Mouse (Mus musculus): ENCODE results near the gene Rabgap1. TPM values are rescaled to one million over a fixed set of nuclear protein-coding genes. Genes with fewer than 3 reads are reported as not detected.

The Rabgap1 gene
- polyA plus RNA-seq, 1 experiment from 2014 or later: 65.0 TPM

GRCm38 (mm10) chr2:37518561-37519285 is 75.6 kb downstream of the Rabgap1 start:
- Histone ChIP-seq H3K9ac (replicated peaks) (no peak overlapping the region), H3K27ac (replicated peaks) (peak overlapping the region; percentile 87; the same call in 1 of the 2 replicates), H3K4me2 (replicated peaks) (peak overlapping the region; percentile 55), H3K4me1 (peaks cover 44% of the 10 kb centered on the region), H3K36me3 (peaks cover under 1% of the 10 kb centered on the region; the same call in 1 of the 2 replicates), H3K4me3 (peak overlapping the region; percentile 44), H3K27me3 (no peaks in the 10 kb centered on the region), H3K9me3 (no peaks in the 10 kb centered on the region)
- WGBS: 73% methylated on average over 4 of the region's 4 CpGs
- ATAC-seq (replicated peaks): no peak

DNA sequence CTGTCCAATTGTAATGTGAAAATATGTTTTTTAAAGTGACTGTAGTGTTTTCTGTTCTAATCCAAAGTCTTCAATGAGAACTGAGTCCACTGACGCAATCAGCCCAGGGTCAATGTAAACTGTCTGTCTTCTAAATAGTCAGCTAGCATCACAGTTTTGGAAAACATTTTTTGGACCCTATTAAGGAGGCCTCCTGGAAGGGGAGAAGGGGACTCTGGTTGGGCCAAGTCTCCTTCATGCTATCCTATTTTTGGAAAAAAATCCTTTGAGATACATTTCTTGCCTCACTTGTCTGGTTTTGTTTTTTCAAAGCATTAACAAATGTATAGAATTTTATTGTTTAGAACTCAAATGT is 76.2 kb downstream of the Rabgap1 start:
- 0 out of 2 replicates have a peak overlapping the region, but pooled peaks have one; percentile 8 for H3K4me3 ChIP-seq
- H3K27me3 ChIP-seq: no peaks in the 10 kb centered on the region
- ATAC-seq (replicated peaks): no peak
- H3K36me3 ChIP-seq: no peaks in the 10 kb centered on the region
- 89% methylated on average over 1 of the region's 1 CpGs for WGBS
- H3K9me3 ChIP-seq: no peaks in the 10 kb centered on the region
- no peak overlapping the region for H3K27ac ChIP-seq (replicated peaks)
- H3K9ac ChIP-seq (replicated peaks): no peak overlapping the region
- peaks cover 44% of the 10 kb centered on the region for H3K4me1 ChIP-seq
- peak overlapping the region; percentile 55 for H3K4me2 ChIP-seq (replicated peaks)

DNA sequence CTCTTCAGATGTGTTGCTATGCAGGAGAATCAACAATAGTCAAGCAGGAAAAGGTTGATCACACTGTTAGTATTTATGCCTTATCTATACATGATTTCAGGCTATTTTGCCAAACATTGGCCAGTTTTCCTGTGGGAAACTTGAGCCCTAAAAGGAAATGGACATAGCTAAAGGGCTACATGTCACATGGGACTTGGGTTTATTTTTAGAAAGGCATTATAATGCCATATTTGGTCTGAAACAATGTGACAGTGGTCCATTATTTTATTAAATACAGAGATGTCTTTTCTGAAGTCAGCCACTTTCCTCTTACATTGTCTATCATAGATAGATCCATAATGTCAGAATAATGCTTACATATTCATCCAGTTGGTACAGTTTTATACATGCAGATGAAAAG is 84.5 kb downstream of the Rabgap1 start:
- no peaks in the 10 kb centered on the region for H3K27me3 ChIP-seq
- no peak for ATAC-seq (replicated peaks)
- H3K9me3 ChIP-seq: no peaks in the 10 kb centered on the region
- no peaks in the 10 kb centered on the region for H3K4me1 ChIP-seq
- no peak overlapping the region for H3K27ac ChIP-seq (replicated peaks)
- H3K4me2 ChIP-seq (replicated peaks): no peak overlapping the region
- no peaks in the 10 kb centered on the region for H3K36me3 ChIP-seq
- H3K9ac ChIP-seq (replicated peaks): no peak overlapping the region
- H3K4me3 ChIP-seq: no peak overlapping the region

- ATAC-seq (replicated peaks): no peak
- Histone ChIP-seq H3K27me3 (no peaks in the 10 kb centered on the region), H3K27ac (replicated peaks) (no peak overlapping the region), H3K4me1 (no peaks in the 10 kb centered on the region), H3K36me3 (peaks cover 16% of the 10 kb centered on the region), H3K9me3 (no peaks in the 10 kb centered on the region), H3K4me2 (replicated peaks) (no peak overlapping the region), H3K4me3 (no peak overlapping the region), H3K9ac (replicated peaks) (no peak overlapping the region)
- 96% methylated on average over 2 of the region's 2 CpGs for WGBS
Observed at GRCm38 (mm10) chr2:37529397-37529796, 86.3 kb downstream of the Rabgap1 start.

- WGBS: 90% methylated on average over 1 of the region's 1 CpGs
- no peak for ATAC-seq (replicated peaks)
- Histone ChIP-seq H3K9me3 (no peaks in the 10 kb centered on the region), H3K4me1 (no peaks in the 10 kb centered on the region), H3K4me3 (no peak overlapping the region), H3K36me3 (peaks cover 26% of the 10 kb centered on the region), H3K9ac (replicated peaks) (no peak overlapping the region), H3K4me2 (replicated peaks) (no peak overlapping the region), H3K27me3 (no peaks in the 10 kb centered on the region), H3K27ac (replicated peaks) (no peak overlapping the region)
Observed at GRCm38 (mm10) chr2:37530766-37531165, 87.7 kb downstream of the Rabgap1 start.

DNA sequence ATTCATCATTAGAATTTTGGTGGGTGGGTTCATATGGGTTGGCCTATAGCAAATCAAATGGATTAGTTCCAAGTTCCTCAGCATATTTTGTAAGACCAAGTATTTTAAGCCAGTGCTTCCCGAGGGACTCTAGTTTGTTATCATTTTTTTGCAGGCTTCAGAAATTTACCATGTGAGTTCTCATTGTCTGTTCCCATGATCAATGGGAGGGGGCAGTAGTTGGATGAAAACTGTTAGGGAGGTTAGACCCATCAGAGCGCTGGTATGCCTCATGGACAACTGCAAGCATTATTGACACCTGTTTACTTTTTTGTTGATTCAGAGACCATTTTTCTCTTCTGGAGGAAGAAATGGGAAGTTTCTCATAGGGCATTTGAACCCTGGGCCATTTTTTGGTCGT is 88.6 kb downstream of the Rabgap1 start:
- ATAC-seq (replicated peaks): no peak
- WGBS: 87% methylated on average over 3 of the region's 3 CpGs
- no peak overlapping the region for H3K9ac ChIP-seq (replicated peaks)

DNA sequence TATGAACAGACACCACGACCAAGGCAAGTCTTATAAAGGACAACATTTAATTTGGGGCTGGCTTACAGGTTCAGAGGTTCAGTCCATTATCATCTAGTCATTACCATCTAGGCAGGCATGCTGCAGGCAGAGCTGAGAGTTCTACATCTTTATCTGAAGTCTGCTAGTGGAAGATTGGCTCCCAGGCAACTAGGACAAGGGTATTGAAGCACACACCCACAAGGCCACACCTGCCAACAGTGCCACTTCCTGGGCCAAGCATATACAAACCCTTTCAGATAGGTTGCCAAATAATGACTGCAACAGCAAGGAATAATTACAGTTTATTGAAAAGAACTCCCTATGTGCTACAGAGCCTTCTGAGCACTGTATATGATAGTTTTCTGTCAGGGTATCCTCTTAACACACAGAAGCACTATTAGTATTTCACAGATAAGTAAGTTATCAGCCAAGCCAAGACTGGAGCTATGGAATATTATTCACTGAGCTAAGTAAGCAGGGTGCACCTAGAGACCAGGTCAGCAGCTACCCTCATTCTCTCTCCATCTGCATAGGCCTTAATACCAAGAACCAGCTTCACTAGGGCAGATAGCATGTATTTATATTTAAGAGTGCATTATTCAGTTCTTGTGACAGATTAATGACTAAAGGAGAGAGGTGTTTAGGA is 106.4 kb downstream of the Rabgap1 start:
- 87% methylated on average over 1 of the region's 1 CpGs for WGBS
- no peak for ATAC-seq (replicated peaks)

More for the DNA sequence above, 88.6 kb downstream of the Rabgap1 start:
- H3K9me3 ChIP-seq: no peaks in the 10 kb centered on the region
- H3K4me1 ChIP-seq: no peaks in the 10 kb centered on the region
- H3K27ac ChIP-seq (replicated peaks): no peak overlapping the region
- H3K27me3 ChIP-seq: no peaks in the 10 kb centered on the region
- H3K4me2 ChIP-seq (replicated peaks): no peak overlapping the region
- no peak overlapping the region for H3K4me3 ChIP-seq
- peaks cover 31% of the 10 kb centered on the region for H3K36me3 ChIP-seq

DNA sequence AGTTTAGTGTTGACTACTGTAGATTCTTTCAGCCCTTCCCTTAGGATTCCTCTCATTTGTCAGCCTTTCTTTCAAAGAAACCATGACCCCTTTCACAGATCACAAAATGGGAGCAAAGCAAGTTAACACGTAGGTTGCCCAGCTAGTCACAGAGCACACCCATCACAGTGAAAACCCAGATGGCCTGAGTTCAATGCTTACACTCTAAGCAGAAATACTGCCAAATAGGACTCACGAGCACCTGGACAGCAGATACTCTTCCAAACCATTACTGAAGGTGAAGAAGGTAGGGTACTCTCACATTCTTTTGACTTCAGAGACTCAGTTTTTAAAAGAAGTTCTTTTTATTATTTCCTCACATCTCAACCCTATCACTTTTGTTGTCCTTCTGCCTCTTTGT is 113.3 kb downstream of the Rabgap1 start:
- Histone ChIP-seq H3K4me2 (replicated peaks) (no peak overlapping the region), H3K9me3 (no peaks in the 10 kb centered on the region), H3K36me3 (peaks cover 91% of the 10 kb centered on the region), H3K4me1 (no peaks in the 10 kb centered on the region), H3K27me3 (no peaks in the 10 kb centered on the region), H3K9ac (replicated peaks) (no peak overlapping the region), H3K4me3 (no peak overlapping the region), H3K27ac (replicated peaks) (no peak overlapping the region)
- ATAC-seq (replicated peaks): no peak
- 87% methylated on average over 2 of the region's 2 CpGs for WGBS

More for the DNA sequence above, 106.4 kb downstream of the Rabgap1 start:
- Histone ChIP-seq H3K9me3 (no peaks in the 10 kb centered on the region), H3K4me1 (no peaks in the 10 kb centered on the region), H3K27me3 (no peaks in the 10 kb centered on the region), H3K27ac (replicated peaks) (no peak overlapping the region), H3K36me3 (peaks cover 76% of the 10 kb centered on the region), H3K9ac (replicated peaks) (no peak overlapping the region), H3K4me2 (replicated peaks) (no peak overlapping the region), H3K4me3 (no peak overlapping the region)

DNA sequence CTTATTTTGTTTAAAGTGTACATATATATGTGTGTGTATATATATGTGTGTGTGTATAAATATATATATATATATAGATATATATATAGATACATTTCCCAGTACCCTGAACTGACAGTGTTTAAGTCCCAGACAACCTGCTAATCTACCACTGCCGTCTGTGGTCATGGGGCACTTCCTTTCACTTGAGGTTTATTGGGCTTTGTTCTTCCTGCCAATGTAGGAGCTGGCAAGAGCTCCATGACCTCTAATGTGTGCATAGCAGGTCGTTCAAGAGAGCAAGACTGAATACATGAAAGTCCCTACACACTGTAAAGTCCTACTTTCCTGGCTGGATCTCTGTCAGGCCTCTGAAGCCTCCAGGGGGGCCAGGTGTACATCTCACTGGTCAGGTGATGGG is 122.5 kb downstream of the Rabgap1 start:
- Histone ChIP-seq H3K4me1 (no peaks in the 10 kb centered on the region), H3K4me2 (replicated peaks) (no peak overlapping the region), H3K9ac (replicated peaks) (no peak overlapping the region), H3K27me3 (no peaks in the 10 kb centered on the region), H3K27ac (replicated peaks) (no peak overlapping the region), H3K4me3 (no peak overlapping the region), H3K9me3 (no peaks in the 10 kb centered on the region), H3K36me3 (peaks cover 61% of the 10 kb centered on the region)
- 55% methylated on average over 2 of the region's 2 CpGs for WGBS
- ATAC-seq (replicated peaks): no peak

DNA sequence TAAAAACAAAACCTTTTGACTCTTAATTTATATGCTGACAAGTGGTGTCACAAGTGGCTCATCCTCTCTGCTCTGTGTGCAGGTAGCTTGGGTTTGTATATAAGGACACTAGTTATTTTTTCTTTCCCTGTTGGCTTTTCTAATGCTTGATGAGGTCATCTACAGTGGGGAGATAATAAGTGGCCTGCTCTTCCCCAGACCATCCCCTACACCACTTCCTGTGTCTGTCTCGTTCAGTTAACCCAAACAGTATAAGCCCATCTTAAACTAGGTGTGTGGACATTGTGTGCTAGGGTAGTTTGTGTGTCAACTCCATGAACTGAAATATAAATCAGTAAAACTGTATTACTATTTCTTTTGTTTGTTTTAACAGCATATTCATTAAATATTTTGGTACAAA is 123.0 kb downstream of the Rabgap1 start:
- Histone ChIP-seq H3K4me2 (replicated peaks) (no peak overlapping the region), H3K9me3 (no peaks in the 10 kb centered on the region), H3K27ac (replicated peaks) (no peak overlapping the region), H3K27me3 (no peaks in the 10 kb centered on the region), H3K4me1 (no peaks in the 10 kb centered on the region), H3K9ac (replicated peaks) (no peak overlapping the region), H3K36me3 (peaks cover 57% of the 10 kb centered on the region), H3K4me3 (no peak overlapping the region)
- ATAC-seq (replicated peaks): no peak
- WGBS: 88% methylated on average over 1 of the region's 1 CpGs

DNA sequence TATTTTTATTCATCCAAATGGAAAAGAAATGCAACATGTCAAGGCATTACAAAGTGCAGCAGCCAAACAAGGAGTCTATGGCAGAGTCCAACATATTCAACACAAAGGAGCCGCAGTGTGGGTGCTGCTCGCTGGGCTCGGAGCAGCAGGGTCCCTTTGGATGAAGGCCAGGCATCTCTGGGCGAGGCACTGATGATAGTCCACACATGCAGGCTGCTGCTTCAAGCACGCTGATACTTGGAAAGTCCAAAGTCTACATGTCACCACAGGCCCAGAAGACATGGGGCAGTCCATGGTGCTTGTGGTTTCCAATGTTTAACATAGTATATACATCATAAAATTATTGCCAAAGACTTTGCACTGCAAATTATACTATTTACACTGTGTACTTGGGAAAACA is 126.8 kb downstream of the Rabgap1 start:
- WGBS: 45% methylated on average over 5 of the region's 5 CpGs
- H3K27me3 ChIP-seq: no peaks in the 10 kb centered on the region
- no peak for ATAC-seq (replicated peaks)
- H3K4me1 ChIP-seq: no peaks in the 10 kb centered on the region
- H3K36me3 ChIP-seq: peaks cover 26% of the 10 kb centered on the region
- no peak overlapping the region for H3K4me3 ChIP-seq
- H3K27ac ChIP-seq (replicated peaks): 0 out of 2 replicates have a peak overlapping the region, but pooled peaks have one; percentile 15
- H3K9ac ChIP-seq (replicated peaks): no peak overlapping the region
- no peaks in the 10 kb centered on the region for H3K9me3 ChIP-seq
- H3K4me2 ChIP-seq (replicated peaks): no peak overlapping the region

DNA sequence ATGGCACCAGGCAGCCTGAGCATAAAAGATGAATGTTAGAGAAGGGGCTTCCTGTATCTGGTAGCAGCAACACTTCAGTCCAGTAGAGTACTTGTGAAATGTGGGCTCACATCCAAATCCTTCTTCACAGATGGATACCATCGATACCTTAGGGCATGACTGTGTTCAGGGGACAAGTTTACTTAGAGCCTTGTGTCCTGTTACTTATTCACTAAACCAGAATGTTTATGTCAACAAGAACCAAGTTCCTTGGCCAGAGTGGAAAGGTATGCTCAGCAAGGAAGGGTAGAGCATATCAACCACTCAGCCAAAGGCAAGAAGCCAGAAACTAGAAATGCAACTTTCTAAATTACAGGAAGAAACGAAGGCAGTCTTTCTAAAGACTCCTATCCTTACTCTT is 127.6 kb downstream of the Rabgap1 start:
- Histone ChIP-seq H3K4me1 (no peaks in the 10 kb centered on the region), H3K4me3 (no peak overlapping the region), H3K9ac (replicated peaks) (no peak overlapping the region), H3K9me3 (no peaks in the 10 kb centered on the region), H3K36me3 (peaks cover 18% of the 10 kb centered on the region), H3K27me3 (no peaks in the 10 kb centered on the region), H3K27ac (replicated peaks) (no peak overlapping the region), H3K4me2 (replicated peaks) (no peak overlapping the region)
- ATAC-seq (replicated peaks): no peak
- 84% methylated on average over 2 of the region's 2 CpGs for WGBS

Data from forebrain, embryonic 15.5 days (tissue).